Mouse (Mus musculus) kidney, postnatal 0 days (tissue): ENCODE measurements around the gene Rpf1. TPM values are rescaled to one million over a fixed set of nuclear protein-coding genes. Genes with fewer than 3 reads are reported as not detected.

Experiments
- ATAC-seq: fragments of 200-750 bp; cut with Nextera tagmentation; replicated peaks from 2 replicates; pipeline ENCODE4 v1.8.0; 2017; ENCODE audit warnings: low read depth, moderate number of reproducible peaks, moderate TSS enrichment, moderate library complexity; ENCODE audit not compliant: low FRiP score
- DNase-seq: peaks from one replicate; pipeline ENCODE4 v3.0.0-alpha.2; 2016; ENCODE audit warnings: low spot score
- H3K27ac ChIP-seq: fragments of 300-500 bp; sonication (generic); 2 replicates; pipeline ENCODE4 v1.5.1; 2014; ENCODE audit warnings: mild to moderate bottlenecking
- H3K27me3 ChIP-seq: fragments of 300-500 bp; sonication (generic); 2 replicates; pipeline ENCODE4 v1.6.1; 2014; ENCODE audit warnings: low read length, mixed read lengths; ENCODE audit not compliant: insufficient read depth
- H3K36me3 ChIP-seq: fragments of 300-500 bp; sonication (generic); 2 replicates; pipeline ENCODE4 v1.6.1; 2014; ENCODE audit warnings: low read length, mixed read lengths; ENCODE audit not compliant: insufficient read depth
- H3K4me1 ChIP-seq: fragments of 300-500 bp; sonication (generic); replicated peaks from 2 replicates; pipeline ENCODE4 v1.6.1; 2014; ENCODE audit warnings: antibody characterized with exemption, low read length, mixed read lengths; ENCODE audit not compliant: insufficient read depth
- H3K4me2 ChIP-seq: fragments of 300-500 bp; sonication (generic); 2 replicates; pipeline ENCODE4 v1.6.1; 2014; ENCODE audit warnings: mild to moderate bottlenecking, low read length, moderate library complexity, mixed read lengths
- H3K4me3 ChIP-seq: fragments of 300-500 bp; sonication (generic); replicated peaks from 2 replicates; pipeline ENCODE4 v1.5.1; 2014; ENCODE audit warnings: low read depth, low read length
- H3K9ac ChIP-seq: fragments of 300-500 bp; sonication (generic); 2 replicates; pipeline ENCODE4 v1.6.1; 2014; ENCODE audit warnings: low read depth, low read length
- H3K9me3 ChIP-seq: fragments of 300-500 bp; sonication (generic); replicated peaks from 2 replicates; pipeline ENCODE4 v1.6.1; 2016; ENCODE audit warnings: low read length, inconsistent platforms, mixed read lengths
- CTCF ChIP-seq: IDR thresholded peaks from 2 replicates; pipeline ENCODE4 v1.5.1; 2016; ENCODE audit warnings: antibody characterized with exemption, low read depth, mild to moderate bottlenecking, moderate library complexity
- WGBS: fragments of 180-500 bp; shearing (Covaris S2); extraction: QIAGEN DNeasy Blood & Tissue Kit; methylation state at CpG from one replicate; pipeline ENCODE4 v1.1.7; 2014; 5-methylcytosine and 5-hydroxymethylcytosine counted together
- polyA plus RNA-seq: library from polyadenylated mRNA; unstranded; fragments of >200 nt; fragmentation: Nextera tagmentation; extraction: Ambion mirVana; gene quantifications from 2 replicates; pipeline ENCODE4 v1.2.1, GENCODE M21; 2015

Gene Rpf1
- polyA plus RNA-seq, 1 experiment from 2014 or later = 58.1 TPM

GRCm38 (mm10) chr3:146565065-146565411 lies 43.8 kb upstream of the Rpf1 start:
- Histone ChIP-seq H3K36me3 (no peaks in the 10 kb centered on the region), H3K4me3 (no peak overlapping the region), H3K27ac (no peak overlapping the region), H3K4me1 (no peaks in the 10 kb centered on the region), H3K4me2 (no peak overlapping the region), H3K9ac (no peak overlapping the region), H3K27me3 (no peaks in the 10 kb centered on the region), H3K9me3 (no peaks in the 10 kb centered on the region)
- ATAC-seq (no peak), DNase-seq (no peak)
- no peak for TF ChIP-seq CTCF
- WGBS = 88% methylated on average over 1 of the region's 1 CpGs

GRCm38 (mm10) chr3:146564268-146565064 lies 43.2 kb upstream of the Rpf1 start:
- peak; percentile 90 for TF ChIP-seq CTCF
- Histone ChIP-seq H3K4me1 (no peaks in the 10 kb centered on the region), H3K4me3 (no peak overlapping the region), H3K9ac (no peak overlapping the region), H3K27me3 (no peaks in the 10 kb centered on the region), H3K27ac (no peak overlapping the region), H3K4me2 (no peak overlapping the region), H3K9me3 (no peaks in the 10 kb centered on the region), H3K36me3 (no peaks in the 10 kb centered on the region)
- WGBS = 43% methylated on average over 14 of the region's 14 CpGs
- no peak for ATAC-seq
- DNase-seq = peak; percentile 90

GRCm38 (mm10) chr3:146562936-146563335 lies 41.7 kb upstream of the Rpf1 start:
- no peaks in the 10 kb centered on the region for H3K36me3 ChIP-seq
- no peak overlapping the region for H3K27ac ChIP-seq
- WGBS = 92% methylated on average over 7 of the region's 7 CpGs
- ATAC-seq = no peak
- no peak overlapping the region for H3K4me3 ChIP-seq
- H3K4me1 ChIP-seq = no peaks in the 10 kb centered on the region
- TF ChIP-seq CTCF = no peak
- DNase-seq = no peak
- no peaks in the 10 kb centered on the region for H3K9me3 ChIP-seq
- H3K9ac ChIP-seq = no peak overlapping the region
- H3K27me3 ChIP-seq = no peaks in the 10 kb centered on the region
- no peak overlapping the region for H3K4me2 ChIP-seq

GRCm38 (mm10) chr3:146557507-146557906 lies 36.3 kb upstream of the Rpf1 start:
- DNase-seq = no peak
- Histone ChIP-seq H3K4me1 (no peaks in the 10 kb centered on the region), H3K4me3 (no peak overlapping the region), H3K27ac (no peak overlapping the region), H3K36me3 (no peaks in the 10 kb centered on the region), H3K9me3 (no peaks in the 10 kb centered on the region), H3K27me3 (no peaks in the 10 kb centered on the region), H3K4me2 (no peak overlapping the region), H3K9ac (no peak overlapping the region)
- ATAC-seq = no peak
- 86% methylated on average over 6 of the region's 6 CpGs for WGBS
- no peak for TF ChIP-seq CTCF

- H3K9me3 ChIP-seq = no peaks in the 10 kb centered on the region
- no peak for TF ChIP-seq CTCF
- H3K36me3 ChIP-seq = no peaks in the 10 kb centered on the region
- no peak overlapping the region for H3K4me3 ChIP-seq
- 82% methylated on average over 1 of the region's 1 CpGs for WGBS
- no peaks in the 10 kb centered on the region for H3K27me3 ChIP-seq
- H3K9ac ChIP-seq = no peak overlapping the region
- ATAC-seq (no peak), DNase-seq (no peak)
- no peaks in the 10 kb centered on the region for H3K4me1 ChIP-seq
- no peak overlapping the region for H3K4me2 ChIP-seq
- no peak overlapping the region for H3K27ac ChIP-seq
Measured at GRCm38 (mm10) chr3:146556567-146556966, 35.3 kb upstream of the Rpf1 start.

GRCm38 (mm10) chr3:146554816-146555215 lies 33.6 kb upstream of the Rpf1 start:
- H3K9me3 ChIP-seq = no peaks in the 10 kb centered on the region
- WGBS = 88% methylated on average over 7 of the region's 7 CpGs
- H3K36me3 ChIP-seq = no peaks in the 10 kb centered on the region
- H3K27ac ChIP-seq = no peak overlapping the region
- no peak for TF ChIP-seq CTCF
- H3K4me1 ChIP-seq = 0 out of 2 replicates have a peak, but pooled peaks cover 3% of the 10 kb centered on the region
- no peaks in the 10 kb centered on the region for H3K27me3 ChIP-seq
- no peak for ATAC-seq
- no peak overlapping the region for H3K9ac ChIP-seq
- DNase-seq = no peak
- no peak overlapping the region for H3K4me2 ChIP-seq
- H3K4me3 ChIP-seq = no peak overlapping the region

- H3K4me1 ChIP-seq = no peaks in the 10 kb centered on the region
- DNase-seq = no peak
- no peaks in the 10 kb centered on the region for H3K36me3 ChIP-seq
- no peak overlapping the region for H3K9ac ChIP-seq
- no peak for TF ChIP-seq CTCF
- H3K4me3 ChIP-seq = no peak overlapping the region
- no peak overlapping the region for H3K27ac ChIP-seq
- ATAC-seq = no peak
- no peaks in the 10 kb centered on the region for H3K27me3 ChIP-seq
- WGBS = 0% methylated on average over 1 of the region's 1 CpGs
- no peak overlapping the region for H3K4me2 ChIP-seq
- no peaks in the 10 kb centered on the region; the same call in 1 of the 2 replicates for H3K9me3 ChIP-seq
Measured at GRCm38 (mm10) chr3:146543632-146544031, 22.4 kb upstream of the Rpf1 start.
